Mouse (Mus musculus) layer of hippocampus, postnatal 14 days (tissue): ENCODE results near the gene Gm21904. TPM values are rescaled to one million over a fixed set of nuclear protein-coding genes. Genes with fewer than 3 reads are reported as not detected.
"Not testable (repeated sequence)": the region's sequence is repeated elsewhere in the genome, so short reads cannot be mapped to it uniquely, and the experiment has no call there.

Experiments used
- DNase-seq, 2 experiments: peaks; one replicate each; pipeline ENCODE4 v3.0.0; 2021 to 2022; ENCODE audit warnings: low spot score in 2 of 2, mixed read lengths in 1 of 2
- long read RNA-seq, 2 experiments: library from polyadenylated mRNA; stranded (forward); transcript quantifications; one replicate each; pipeline ENCODE4 v2.0.0; 2021
- total RNA-seq, 2 experiments: library from RNA; stranded (reverse); gene quantifications; 2 replicates each; pipeline ENCODE4 v1.2.3; 2021

Gene Gm21904
- total RNA-seq = not detected
- long read RNA-seq, experiment 1 = 0 reads
- long read RNA-seq, experiment 2 = 0 reads

DNA sequence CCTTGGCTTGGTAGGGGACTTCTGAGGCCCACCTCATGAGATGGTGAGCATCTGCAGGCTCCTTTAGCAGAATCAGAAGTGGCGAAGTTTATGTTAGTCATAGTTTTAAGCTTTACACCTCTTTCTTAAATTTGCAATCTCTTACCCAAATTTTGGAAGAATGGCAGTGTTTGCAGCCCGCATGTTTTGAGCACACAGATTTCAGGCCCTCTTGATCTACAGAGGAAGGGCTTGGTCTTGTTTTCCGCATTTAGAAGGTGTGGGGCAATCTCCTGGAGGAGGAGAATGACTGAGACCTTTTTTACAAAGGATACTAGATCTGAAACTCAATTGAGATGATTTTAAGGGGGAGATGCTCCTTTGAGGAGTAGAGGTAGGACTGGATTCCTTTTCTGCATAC, at the start of gene Gm21904:
Gene Gm21904 (minus strand): TSS at position 101 of the 400 bp plus-strand sequence.
- DNase-seq = not testable (repeated sequence)

DNA sequence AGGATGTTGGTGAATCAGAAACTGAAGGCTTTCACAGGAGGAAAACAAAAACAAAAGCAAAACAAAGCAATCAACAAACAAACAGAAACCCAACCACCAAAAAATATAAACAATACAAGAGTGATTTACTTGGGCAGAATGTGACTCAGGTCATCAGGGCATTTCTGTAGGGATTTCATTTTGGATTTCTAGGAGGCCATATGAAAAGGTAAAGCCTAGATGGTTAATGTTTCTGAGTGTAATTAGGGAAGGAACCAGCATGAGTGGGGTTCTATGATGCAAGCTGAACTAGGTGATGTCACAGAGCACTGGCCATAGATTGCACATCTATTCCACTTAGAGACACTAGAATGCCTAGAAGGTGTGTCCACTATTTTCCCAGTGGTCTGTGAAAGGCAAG, 28.4 kb upstream of the Gm21904 start, which contains the start of the genes Gm20772 and Gm20831:
Gene Gm20772 (plus strand): TSS at position 301 of the 400 bp plus-strand sequence.
Gene Gm20831 (plus strand): TSS at position 301 of the 400 bp plus-strand sequence.
- not testable (repeated sequence) for DNase-seq

Other genes with a start within 250 kb of the Gm21904 start
- not detected for gene Gm20772, start 28.5 kb upstream of the Gm21904 start, total RNA-seq
- gene Gm20831, start 28.5 kb upstream of the Gm21904 start, total RNA-seq = not detected
- not detected for gene Srsy, start 91.1 kb upstream of the Gm21904 start, total RNA-seq
- gene Gm21764, start 215.5 kb upstream of the Gm21904 start, total RNA-seq = not detected
- not detected for gene Ssty1, start 242.8 kb upstream of the Gm21904 start, total RNA-seq